Mouse (Mus musculus): ENCODE results near the gene Rab40c.

GRCm38 (mm10) chr17:25962413-25962905, 42.9 kb upstream of the Rab40c start:
- TF ChIP-seq EP300 (IDR thresholded peaks at IDR 0.05; ENCODE audit: low read depth), result no peak
- TF ChIP-seq CTCF (IDR thresholded peaks at IDR 0.05; ENCODE audit: low read depth), result no peak
